Mouse (Mus musculus): ENCODE results near the gene Akt1s1.

GRCm38 (mm10) chr7:44863210-44863609 is 14.4 kb downstream of the Akt1s1 start:
- no peak for TF ChIP-seq CTCF (IDR thresholded peaks at IDR 0.05; ENCODE audit: low read depth)
- TF ChIP-seq EP300 (IDR thresholded peaks at IDR 0.05; ENCODE audit: low read depth): no peak

All from liver, embryonic 14.5 days (tissue).